Mouse (Mus musculus) adrenal gland, adult 8-10 months (tissue): ENCODE measurements around the gene Chd2. TPM values are rescaled to one million over a fixed set of nuclear protein-coding genes. Genes with fewer than 3 reads are reported as not detected.
"Not testable (repeated sequence)": the region's sequence is repeated elsewhere in the genome, so short reads cannot be mapped to it uniquely, and the experiment has no call there.

Experiments used
- DNase-seq: peaks from one replicate; pipeline ENCODE4 v3.0.0; 2022
- total RNA-seq, 4 experiments: library from RNA; stranded (reverse); gene quantifications; 2 replicates each; pipeline ENCODE4 v1.2.4; 2022

Gene Chd2
- total RNA-seq, result 10 to 100 TPM; 38.6 to 65.5 (median 49.7) TPM

- no peak for DNase-seq
Observed at GRCm38 (mm10) chr7:73541412-73542130, at the start of gene Chd2. Gene Chd2, minus strand, starts transcription at chr7:73541830.

GRCm38 (mm10) chr7:73590757-73591156 lies 49.1 kb upstream of the Chd2 start:
- DNase-seq, result no peak

- peak; percentile 73 for DNase-seq
Observed at GRCm38 (mm10) chr7:73589208-73589771, 47.7 kb upstream of the Chd2 start.

GRCm38 (mm10) chr7:73588351-73588906 lies 46.8 kb upstream of the Chd2 start:
- no peak for DNase-seq

- no peak for DNase-seq
Observed at GRCm38 (mm10) chr7:73586717-73587116, 45.1 kb upstream of the Chd2 start.

- DNase-seq, result no peak
Observed at GRCm38 (mm10) chr7:73586206-73586605, 44.6 kb upstream of the Chd2 start.

- no peak for DNase-seq
Observed at GRCm38 (mm10) chr7:73585114-73586032, 43.7 kb upstream of the Chd2 start.

- DNase-seq, result no peak
Observed at GRCm38 (mm10) chr7:73584009-73584995, 42.7 kb upstream of the Chd2 start.

GRCm38 (mm10) chr7:73583400-73583799 lies 41.8 kb upstream of the Chd2 start:
- DNase-seq, result no peak

GRCm38 (mm10) chr7:73581836-73582375 lies 40.3 kb upstream of the Chd2 start:
- DNase-seq, result no peak

GRCm38 (mm10) chr7:73579072-73579731 lies 37.6 kb upstream of the Chd2 start:
- no peak for DNase-seq

- no peak for DNase-seq
Observed at GRCm38 (mm10) chr7:73577888-73578421, 36.3 kb upstream of the Chd2 start.

- DNase-seq, result no peak
Observed at GRCm38 (mm10) chr7:73576101-73576936, 34.7 kb upstream of the Chd2 start.

- DNase-seq, result no peak
Observed at GRCm38 (mm10) chr7:73575257-73575656, 33.6 kb upstream of the Chd2 start.

GRCm38 (mm10) chr7:73574673-73575072 lies 33.0 kb upstream of the Chd2 start:
- not testable (repeated sequence) for DNase-seq

- no peak for DNase-seq
Observed at GRCm38 (mm10) chr7:73572571-73572970, 30.9 kb upstream of the Chd2 start.

- no peak for DNase-seq
Observed at GRCm38 (mm10) chr7:73568801-73569403, 27.3 kb upstream of the Chd2 start.

GRCm38 (mm10) chr7:73567754-73568161 lies 26.1 kb upstream of the Chd2 start:
- no peak for DNase-seq

GRCm38 (mm10) chr7:73564131-73564530 lies 22.5 kb upstream of the Chd2 start:
- no peak for DNase-seq
